Mouse (Mus musculus) neural tube, embryonic 14.5 days (tissue): Measurements from ENCODE around the gene Dnajc8. TPM values are rescaled to one million over a fixed set of nuclear protein-coding genes. Genes with fewer than 3 reads are reported as not detected.

ENCODE experiments used
- ATAC-seq: fragments of 200-750 bp; cut with Nextera tagmentation; 2 replicates; pipeline ENCODE4 v1.8.0; 2017; ENCODE audit warnings: low read depth, mild to moderate bottlenecking, moderate TSS enrichment, moderate library complexity
- H3K27ac ChIP-seq: fragments of 300-500 bp; sonication (generic); 2 replicates; pipeline ENCODE4 v1.5.1; 2014; ENCODE audit warnings: low read depth, mild to moderate bottlenecking, control low read depth, low read length, moderate library complexity, mixed read lengths
- H3K27me3 ChIP-seq: fragments of 300-500 bp; sonication (generic); 2 replicates; pipeline ENCODE4 v1.6.1; 2014; ENCODE audit warnings: low read length; ENCODE audit not compliant: control insufficient read depth, insufficient read depth
- H3K36me3 ChIP-seq: fragments of 300-500 bp; sonication (generic); 2 replicates; pipeline ENCODE4 v1.6.1; 2014; ENCODE audit warnings: low read length, mixed read lengths; ENCODE audit not compliant: control insufficient read depth, insufficient read depth
- H3K4me1 ChIP-seq: fragments of 300-500 bp; sonication (generic); 2 replicates; pipeline ENCODE4 v1.6.1; 2014; ENCODE audit warnings: low read length; ENCODE audit not compliant: control insufficient read depth, insufficient read depth
- H3K4me2 ChIP-seq: fragments of 300-500 bp; sonication (generic); 2 replicates; pipeline ENCODE4 v1.6.1; 2014; ENCODE audit warnings: mild to moderate bottlenecking, low read depth, low read length, control low read depth
- H3K4me3 ChIP-seq: fragments of 300-500 bp; sonication (generic); 2 replicates; pipeline ENCODE4 v1.5.1; 2014; ENCODE audit warnings: low read depth, low read length, control low read depth, mixed read lengths
- H3K9ac ChIP-seq: fragments of 300-500 bp; sonication (generic); replicated peaks from 2 replicates; pipeline ENCODE4 v1.6.1; 2014; ENCODE audit warnings: low read depth, mild to moderate bottlenecking, control low read depth, low read length, mixed read lengths
- H3K9me3 ChIP-seq: fragments of 300-500 bp; sonication (generic); 2 replicates; pipeline ENCODE4 v1.6.1; 2016; ENCODE audit warnings: low read length; ENCODE audit not compliant: control insufficient read depth
- WGBS: fragments of 180-500 bp; shearing (Covaris S2); extraction: QIAGEN DNeasy Blood & Tissue Kit; methylation state at CpG from one replicate; pipeline ENCODE4 v1.1.7; 2014; 5-methylcytosine and 5-hydroxymethylcytosine counted together
- polyA plus RNA-seq: library from polyadenylated mRNA; unstranded; fragments of >200 nt; fragmentation: Nextera tagmentation; extraction: Ambion mirVana; gene quantifications from 2 replicates; pipeline ENCODE4 v1.2.1, GENCODE M21; 2014

The Dnajc8 gene
- polyA plus RNA-seq, 1 experiment from 2014 or later: 146 TPM

DNA sequence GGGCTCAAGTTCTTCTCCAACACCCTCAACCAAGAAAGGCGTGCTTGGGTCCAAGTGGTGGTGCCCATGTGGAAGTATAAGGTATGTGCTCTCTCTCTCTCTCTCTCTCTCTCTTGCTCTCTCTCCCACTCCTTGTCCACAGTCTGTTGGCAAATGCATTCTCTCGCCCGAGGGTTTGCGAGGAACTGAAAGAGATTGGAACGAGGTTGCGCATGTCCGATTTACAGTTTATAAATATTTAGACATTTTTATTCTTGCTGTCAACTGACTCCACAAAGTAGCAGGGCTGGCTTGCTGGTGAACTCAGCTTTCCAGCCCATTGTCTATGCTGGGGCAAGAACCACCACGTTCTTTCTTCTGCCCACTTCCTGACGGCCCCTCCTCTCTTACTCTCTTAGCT, 35.8 kb downstream of the Dnajc8 start:
- Histone ChIP-seq H3K9ac (no peak overlapping the region), H3K27me3 (no peaks in the 10 kb centered on the region), H3K36me3 (no peaks in the 10 kb centered on the region), H3K4me2 (no peak overlapping the region), H3K4me3 (no peak overlapping the region), H3K4me1 (no peaks in the 10 kb centered on the region), H3K27ac (no peak overlapping the region), H3K9me3 (no peaks in the 10 kb centered on the region)
- ATAC-seq: no peak
- WGBS: 88% methylated on average over 9 of the region's 9 CpGs

DNA sequence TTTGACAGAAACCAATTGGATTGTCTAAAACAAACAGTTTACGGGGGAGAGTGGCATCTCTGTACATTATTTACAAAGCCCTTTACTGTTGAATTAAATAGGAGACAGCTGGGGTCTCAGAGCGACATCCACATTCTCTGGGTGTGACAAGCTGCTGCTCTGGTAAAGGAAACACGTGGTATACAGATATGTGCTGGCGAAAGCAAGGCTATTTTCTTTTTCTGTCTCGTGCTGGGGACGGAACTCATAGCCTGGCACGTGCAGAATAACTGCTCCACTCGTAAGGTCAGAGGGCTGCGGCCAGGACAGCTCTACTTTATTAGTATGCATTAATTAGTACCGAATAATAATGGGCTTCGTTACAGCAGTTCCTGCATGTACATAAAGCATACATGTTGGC, 38.0 kb downstream of the Dnajc8 start:
- Histone ChIP-seq H3K4me2 (no peak overlapping the region), H3K27ac (no peak overlapping the region), H3K36me3 (no peaks in the 10 kb centered on the region), H3K4me1 (no peaks in the 10 kb centered on the region), H3K9me3 (no peaks in the 10 kb centered on the region), H3K27me3 (no peaks in the 10 kb centered on the region), H3K4me3 (no peak overlapping the region), H3K9ac (no peak overlapping the region)
- no peak for ATAC-seq
- WGBS: 71% methylated on average over 11 of the region's 11 CpGs

DNA sequence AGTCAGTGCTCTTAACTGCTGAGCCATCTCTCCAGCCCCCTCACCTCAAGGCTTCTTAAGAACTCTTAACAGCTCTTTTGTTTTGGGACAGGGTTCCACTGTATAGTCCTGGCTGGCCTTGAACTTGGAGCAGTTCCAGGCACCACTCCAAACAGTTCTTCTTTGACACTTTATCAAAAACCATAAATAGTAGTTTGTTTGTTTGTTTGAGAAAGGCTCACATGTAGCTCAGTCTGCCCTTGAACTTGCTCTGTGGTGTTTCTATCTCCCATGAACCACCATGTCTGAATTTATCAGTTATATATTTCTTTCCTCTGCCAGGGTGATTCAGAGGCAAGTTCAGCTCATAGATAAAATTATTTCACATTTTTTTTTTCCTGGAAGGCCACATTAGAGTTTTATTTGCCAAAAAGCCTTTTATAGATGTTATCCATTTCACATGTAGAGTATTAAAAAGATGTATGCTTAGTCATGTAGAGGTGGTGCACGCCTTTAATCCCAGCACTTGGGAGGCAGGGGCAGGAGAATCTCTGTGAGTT, 39.5 kb downstream of the Dnajc8 start:
- Histone ChIP-seq H3K4me1 (no peaks in the 10 kb centered on the region), H3K36me3 (no peaks in the 10 kb centered on the region), H3K27ac (no peak overlapping the region), H3K4me3 (no peak overlapping the region), H3K9ac (no peak overlapping the region), H3K27me3 (no peaks in the 10 kb centered on the region), H3K4me2 (no peak overlapping the region), H3K9me3 (no peaks in the 10 kb centered on the region)
- no peak for ATAC-seq
- 95% methylated on average over 1 of the region's 1 CpGs for WGBS

DNA sequence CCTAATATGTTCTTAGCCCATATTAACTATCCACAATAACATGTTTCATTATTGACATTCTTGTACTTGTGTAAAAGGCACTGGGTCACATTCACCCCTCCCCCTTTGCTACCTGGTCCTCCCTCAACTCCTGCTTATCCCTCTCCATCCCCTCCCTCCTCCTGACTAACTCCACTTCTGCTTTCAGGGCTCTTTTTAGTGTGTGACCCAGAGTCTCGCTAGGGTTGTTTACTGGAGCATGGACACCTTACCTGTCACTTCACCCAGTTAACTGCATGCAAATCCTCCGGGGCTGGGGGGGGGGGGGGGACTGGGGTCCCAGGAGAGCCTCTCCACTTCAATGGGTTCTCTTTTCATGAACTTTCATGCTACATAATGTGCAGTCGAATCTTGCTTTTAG, 48.4 kb downstream of the Dnajc8 start:
- H3K4me3 ChIP-seq: no peak overlapping the region
- WGBS: 69% methylated on average over 3 of the region's 3 CpGs
- H3K4me1 ChIP-seq: no peaks in the 10 kb centered on the region
- H3K9me3 ChIP-seq: no peaks in the 10 kb centered on the region
- no peak overlapping the region for H3K4me2 ChIP-seq
- no peaks in the 10 kb centered on the region for H3K27me3 ChIP-seq
- ATAC-seq: no peak
- no peak overlapping the region for H3K27ac ChIP-seq
- no peaks in the 10 kb centered on the region for H3K36me3 ChIP-seq
- no peak overlapping the region for H3K9ac ChIP-seq

DNA sequence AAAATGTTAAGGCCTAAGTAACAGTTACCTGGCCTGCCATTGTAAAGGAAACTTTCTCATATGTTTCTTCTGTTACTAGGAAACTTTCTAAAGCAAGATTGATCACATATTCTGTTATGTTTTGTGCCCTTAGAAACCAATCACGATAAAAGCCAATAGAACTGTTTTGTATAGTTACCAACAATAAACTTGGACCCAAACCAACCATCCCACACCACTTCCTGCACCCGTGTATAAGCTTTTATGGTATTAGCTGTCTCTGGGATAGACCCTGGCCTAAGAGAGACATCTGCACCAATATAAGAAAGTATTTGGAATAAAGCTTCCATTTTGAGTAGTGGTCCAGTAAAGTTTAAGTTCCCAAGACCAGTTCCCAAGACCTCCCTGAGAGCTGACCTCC, 49.6 kb downstream of the Dnajc8 start:
- Histone ChIP-seq H3K36me3 (no peaks in the 10 kb centered on the region), H3K27me3 (no peaks in the 10 kb centered on the region), H3K27ac (no peak overlapping the region), H3K9me3 (no peaks in the 10 kb centered on the region), H3K4me2 (no peak overlapping the region), H3K4me1 (no peaks in the 10 kb centered on the region), H3K9ac (no peak overlapping the region), H3K4me3 (no peak overlapping the region)
- no peak for ATAC-seq
- 84% methylated on average over 2 of the region's 2 CpGs for WGBS

DNA sequence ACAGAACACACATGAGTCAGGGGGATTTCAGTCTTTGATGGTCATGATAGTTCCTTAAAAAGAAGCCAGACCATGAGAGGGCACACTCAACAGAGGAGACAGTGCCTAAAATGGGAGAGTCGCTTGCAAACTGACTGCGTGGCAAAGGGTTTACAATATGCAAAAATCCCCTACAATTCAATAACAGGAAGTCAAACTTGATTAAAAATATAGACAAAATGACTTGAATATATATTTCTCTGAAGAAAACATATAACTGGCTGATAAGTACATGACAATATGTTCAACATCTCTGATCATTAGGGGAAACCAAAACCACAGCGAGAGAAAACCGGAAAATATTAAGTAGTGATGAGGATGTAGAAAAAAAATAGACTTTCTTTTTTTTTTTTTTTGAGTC, 50.9 kb downstream of the Dnajc8 start:
- Histone ChIP-seq H3K4me3 (no peak overlapping the region), H3K27me3 (no peaks in the 10 kb centered on the region), H3K36me3 (no peaks in the 10 kb centered on the region), H3K4me1 (no peaks in the 10 kb centered on the region), H3K4me2 (no peak overlapping the region), H3K9ac (no peak overlapping the region), H3K27ac (no peak overlapping the region), H3K9me3 (no peaks in the 10 kb centered on the region)
- WGBS: 96% methylated on average over 4 of the region's 4 CpGs
- ATAC-seq: no peak

DNA sequence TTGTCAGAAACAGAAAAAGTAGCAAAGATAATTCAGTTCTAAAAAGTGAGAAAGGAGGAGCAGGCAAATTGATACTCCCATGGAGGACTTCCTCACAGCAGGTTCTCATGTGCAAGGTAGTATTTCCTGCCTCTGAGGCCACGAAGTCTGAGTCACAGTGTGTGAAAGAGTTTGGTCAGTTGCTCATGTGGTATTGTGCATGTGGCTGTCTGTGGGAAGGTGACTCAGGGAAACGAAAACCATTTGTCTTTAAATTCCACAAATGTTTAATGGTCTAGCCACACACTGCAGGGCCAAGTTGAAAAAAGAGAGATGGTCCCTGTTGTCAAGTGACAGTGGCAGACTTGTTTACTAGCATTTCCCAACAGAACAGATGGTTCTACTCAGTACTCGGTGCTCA, 53.2 kb downstream of the Dnajc8 start:
- Histone ChIP-seq H3K27ac (no peak overlapping the region), H3K4me1 (no peaks in the 10 kb centered on the region), H3K36me3 (no peaks in the 10 kb centered on the region), H3K4me2 (no peak overlapping the region), H3K9me3 (no peaks in the 10 kb centered on the region), H3K27me3 (no peaks in the 10 kb centered on the region), H3K9ac (no peak overlapping the region), H3K4me3 (no peak overlapping the region)
- 83% methylated on average over 3 of the region's 3 CpGs for WGBS
- ATAC-seq: no peak

DNA sequence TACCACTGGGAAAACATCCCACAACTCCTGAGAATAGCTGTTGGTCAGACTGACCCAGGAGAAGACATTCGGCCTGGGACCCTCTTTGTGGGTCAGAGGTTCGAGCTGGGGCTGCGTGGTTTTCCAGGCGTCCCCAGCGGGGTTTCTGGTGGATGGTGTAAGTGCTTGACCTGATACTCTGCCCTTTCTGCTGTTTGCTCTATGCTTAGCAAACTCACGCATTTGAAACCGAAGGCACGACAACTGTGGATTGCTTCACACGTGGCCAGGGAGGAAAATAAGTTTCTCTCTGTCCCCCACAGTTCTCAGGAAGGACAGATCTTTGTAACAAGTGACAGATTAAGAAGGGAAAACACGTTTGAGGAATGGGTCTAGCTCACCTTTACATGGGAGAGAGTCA, 55.3 kb downstream of the Dnajc8 start:
- no peak overlapping the region for H3K27ac ChIP-seq
- 86% methylated on average over 10 of the region's 10 CpGs for WGBS
- H3K4me2 ChIP-seq: no peak overlapping the region
- H3K4me3 ChIP-seq: no peak overlapping the region
- H3K27me3 ChIP-seq: no peaks in the 10 kb centered on the region
- H3K4me1 ChIP-seq: no peaks in the 10 kb centered on the region
- H3K36me3 ChIP-seq: no peaks in the 10 kb centered on the region
- no peak for ATAC-seq
- H3K9me3 ChIP-seq: no peaks in the 10 kb centered on the region
- no peak overlapping the region for H3K9ac ChIP-seq

DNA sequence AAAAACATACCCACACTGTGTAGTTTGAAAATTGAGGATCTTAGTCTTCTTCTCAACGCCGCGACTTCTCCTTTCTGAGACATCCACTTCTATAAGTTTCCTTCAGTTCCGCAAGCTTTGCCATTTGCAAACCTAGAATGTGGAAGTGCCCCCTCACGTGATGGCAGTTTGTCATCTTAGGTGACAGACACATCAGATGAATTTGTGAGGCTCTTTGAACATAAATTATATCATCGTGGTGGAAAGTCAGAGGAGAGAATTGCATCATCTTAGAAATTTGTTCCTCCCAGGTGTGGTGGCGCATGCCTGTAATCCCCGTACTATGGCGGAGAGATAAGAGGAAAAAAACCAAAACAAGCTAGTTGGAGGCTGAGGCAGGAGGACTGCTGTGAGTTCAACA, 57.6 kb downstream of the Dnajc8 start:
- no peaks in the 10 kb centered on the region for H3K36me3 ChIP-seq
- H3K4me1 ChIP-seq: no peaks in the 10 kb centered on the region
- H3K4me2 ChIP-seq: no peak overlapping the region
- no peak overlapping the region for H3K9ac ChIP-seq
- 95% methylated on average over 9 of the region's 9 CpGs for WGBS
- no peak for ATAC-seq
- H3K27ac ChIP-seq: no peak overlapping the region
- H3K27me3 ChIP-seq: no peaks in the 10 kb centered on the region
- H3K9me3 ChIP-seq: no peaks in the 10 kb centered on the region
- H3K4me3 ChIP-seq: no peak overlapping the region

DNA sequence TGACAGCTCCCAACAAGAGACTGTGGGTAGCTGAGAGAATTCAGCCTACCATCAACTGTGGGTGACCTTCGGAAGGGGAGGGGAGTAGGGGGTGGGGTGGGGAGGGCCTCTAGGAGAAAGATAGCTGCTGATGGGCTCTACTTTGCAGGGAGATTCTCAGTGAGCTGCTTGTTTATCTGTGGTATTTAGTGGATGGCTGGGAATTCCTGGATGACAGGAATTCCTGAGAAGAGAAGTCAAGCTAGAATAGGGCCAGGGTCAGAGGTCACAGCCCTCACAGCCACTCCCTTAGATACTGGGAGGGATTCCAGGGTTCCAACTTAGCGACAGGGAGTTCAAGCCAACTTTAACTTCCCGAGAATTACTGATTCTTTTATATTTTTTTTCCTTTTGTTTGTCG, 58.8 kb downstream of the Dnajc8 start:
- H3K9ac ChIP-seq: no peak overlapping the region
- H3K9me3 ChIP-seq: no peaks in the 10 kb centered on the region
- no peak for ATAC-seq
- 60% methylated on average over 4 of the region's 4 CpGs for WGBS
- H3K36me3 ChIP-seq: no peaks in the 10 kb centered on the region
- H3K27ac ChIP-seq: no peak overlapping the region
- no peak overlapping the region for H3K4me2 ChIP-seq
- no peak overlapping the region for H3K4me3 ChIP-seq
- H3K4me1 ChIP-seq: no peaks in the 10 kb centered on the region
- H3K27me3 ChIP-seq: no peaks in the 10 kb centered on the region
